Mouse (Mus musculus): Measurements from ENCODE around the gene Actr1b.
A peak's percentile ranks its signal among the peaks of the same experiment; 100 is the strongest.

Gene Actr1b

DNA sequence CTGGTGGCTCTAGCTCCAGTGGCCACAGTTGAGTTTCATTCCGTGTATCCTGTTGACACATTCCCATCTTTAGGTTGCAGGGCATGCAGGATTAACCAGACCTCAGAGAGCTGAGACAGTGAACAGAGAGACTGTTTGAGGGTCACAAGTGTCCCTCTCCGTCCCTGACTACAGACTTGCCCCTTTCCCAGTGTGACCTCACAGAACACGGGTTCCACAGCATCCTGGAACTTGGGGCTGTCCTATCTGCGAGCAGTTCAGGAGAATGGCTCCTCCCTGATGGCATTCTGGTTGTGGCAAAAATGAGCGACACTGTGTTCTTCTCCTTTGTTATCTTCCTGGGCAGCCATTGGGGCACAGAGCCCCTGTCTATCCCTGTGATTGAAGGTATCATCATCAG, at the start of gene Actr1b:
Gene Actr1b, minus strand, starts transcription at position 112 of the 400 bp plus-strand sequence.
- no peak for DNase-seq

- no peak for DNase-seq
Measured at GRCm38 (mm10) chr1:36761568-36761967, 47.3 kb upstream of the Actr1b start, which contains the start of gene Zap70. TSS of gene Zap70 (plus strand) at chr1:36761798.

DNA sequence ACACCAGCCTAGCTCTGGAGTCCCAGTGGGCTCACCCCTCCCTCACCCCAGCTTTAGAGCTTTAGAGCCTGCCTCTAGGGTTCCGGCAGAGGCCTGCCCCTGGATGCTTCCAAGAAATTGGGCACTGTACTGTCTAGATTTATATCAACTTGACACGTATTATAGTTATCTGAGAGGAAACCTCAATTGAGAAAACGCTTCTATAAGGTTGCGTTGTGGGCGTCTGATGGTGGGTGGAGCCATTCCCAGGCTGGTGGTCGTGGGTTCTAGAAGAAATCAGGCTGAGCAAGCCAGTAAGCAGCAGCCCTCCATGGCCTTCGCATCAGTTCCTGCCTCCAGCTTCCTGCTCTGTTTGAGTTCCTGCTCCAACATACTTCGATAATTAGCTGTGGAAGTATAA, 46.8 kb upstream of the Actr1b start:
- DNase-seq = no peak

DNA sequence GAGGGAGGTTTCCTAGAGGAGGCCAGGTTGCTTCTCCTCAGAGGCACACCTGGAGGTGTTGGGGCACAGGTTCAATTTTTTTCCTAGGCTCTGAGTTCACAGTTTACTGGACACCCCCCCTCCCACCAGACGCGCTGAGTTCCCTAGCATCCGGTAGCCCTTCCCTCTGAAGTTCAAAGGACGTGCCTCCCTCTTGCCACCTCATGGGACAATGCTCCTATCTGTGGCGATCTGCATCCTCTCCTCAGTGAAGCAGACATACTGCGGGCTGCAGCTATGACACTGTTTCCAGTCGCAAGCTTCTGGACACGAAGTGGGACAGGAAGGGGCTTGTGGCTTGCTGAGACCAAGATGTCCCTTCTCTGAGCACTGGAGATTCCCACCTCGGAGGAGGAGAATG, 46.2 kb upstream of the Actr1b start:
- no peak for DNase-seq

DNA sequence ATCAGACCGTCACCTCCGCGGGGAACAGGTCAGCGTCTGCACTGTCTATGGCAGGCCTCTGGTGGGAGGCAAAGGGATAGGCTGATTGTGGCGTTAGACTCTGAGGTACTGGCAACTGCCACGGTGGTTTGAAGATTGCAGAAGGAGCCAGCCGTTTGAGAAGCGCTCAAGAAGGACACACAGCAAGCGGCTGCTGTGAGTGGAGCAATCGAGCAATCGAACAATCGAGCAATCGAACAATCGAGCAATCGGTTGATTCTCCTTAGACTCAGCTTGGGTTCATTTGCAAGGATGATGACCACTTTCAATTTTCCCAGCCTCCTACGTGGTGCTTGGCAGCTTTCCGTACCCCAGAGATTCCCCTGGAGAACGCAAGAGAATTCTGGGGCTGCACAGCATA, 44.9 kb upstream of the Actr1b start:
- DNase-seq = no peak

DNA sequence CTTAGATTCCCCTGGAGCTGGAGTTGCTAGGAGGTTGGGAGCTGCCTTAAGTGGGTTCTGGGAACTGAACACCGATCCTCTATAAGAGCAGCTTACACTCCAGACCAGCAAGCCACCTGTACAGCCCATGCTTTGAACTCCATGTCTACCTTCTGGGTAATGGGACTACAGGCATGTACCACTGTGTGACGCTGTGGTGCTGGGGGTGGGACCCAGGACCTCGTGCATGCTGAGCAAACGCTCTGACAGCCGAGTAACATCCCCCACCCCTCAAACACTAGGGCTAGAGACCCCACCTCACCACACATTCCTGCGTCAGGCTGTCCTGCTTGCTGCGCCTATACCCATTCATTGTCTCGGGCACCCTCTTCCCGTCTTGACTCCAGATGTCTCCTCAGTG, 44.3 kb upstream of the Actr1b start:
- DNase-seq = no peak

DNA sequence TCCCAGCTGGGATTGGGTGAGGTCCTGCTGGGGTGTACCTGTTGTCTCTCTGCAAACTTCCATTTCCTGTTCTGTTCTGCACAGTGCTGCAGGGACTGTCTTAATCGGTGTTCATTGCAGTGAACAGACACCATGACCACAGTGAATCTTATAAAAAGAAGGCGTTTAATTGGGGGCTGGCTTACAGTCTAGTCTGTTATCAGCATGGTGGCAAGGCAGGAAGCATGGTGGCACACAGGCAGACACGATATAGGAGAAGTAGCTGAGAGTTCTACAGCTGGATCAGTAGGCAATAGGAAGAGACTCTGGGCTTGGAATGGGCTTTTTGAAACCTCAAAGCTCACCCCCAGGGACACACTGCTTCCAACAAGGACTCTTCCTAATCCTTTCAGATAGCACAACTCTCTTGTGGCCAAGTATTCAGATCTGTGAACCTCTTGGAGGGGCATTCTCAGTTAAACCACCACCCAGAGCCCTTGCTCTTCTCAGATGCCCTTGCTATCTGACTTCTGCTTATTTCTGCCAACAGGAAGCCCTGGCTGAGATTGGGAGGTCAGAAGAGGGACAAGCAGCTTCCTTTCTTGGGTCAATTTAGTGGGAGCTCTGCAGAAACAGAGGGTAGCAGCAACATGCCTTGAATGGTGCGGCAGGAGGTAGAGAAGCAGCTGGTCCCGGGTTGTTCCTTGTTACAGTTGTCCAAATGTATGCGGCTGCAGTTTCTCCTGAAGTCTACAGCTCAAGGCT, 39.9 kb upstream of the Actr1b start:
- DNase-seq = no peak

- DNase-seq = peak; percentile 70 to 71
Measured at GRCm38 (mm10) chr1:36746452-36746851, 32.2 kb upstream of the Actr1b start.

- no peak for DNase-seq
Measured at GRCm38 (mm10) chr1:36745661-36746060, 31.4 kb upstream of the Actr1b start.

- DNase-seq = peak; percentile 84 to 88
Measured at GRCm38 (mm10) chr1:36744268-36744944, 30.2 kb upstream of the Actr1b start.

GRCm38 (mm10) chr1:36743046-36743445, 28.8 kb upstream of the Actr1b start:
- no peak for DNase-seq

GRCm38 (mm10) chr1:36739231-36739630, 25.0 kb upstream of the Actr1b start:
- no peak for DNase-seq

GRCm38 (mm10) chr1:36737300-36737699, 23.1 kb upstream of the Actr1b start:
- peak; percentile 90 to 91 for DNase-seq

DNA sequence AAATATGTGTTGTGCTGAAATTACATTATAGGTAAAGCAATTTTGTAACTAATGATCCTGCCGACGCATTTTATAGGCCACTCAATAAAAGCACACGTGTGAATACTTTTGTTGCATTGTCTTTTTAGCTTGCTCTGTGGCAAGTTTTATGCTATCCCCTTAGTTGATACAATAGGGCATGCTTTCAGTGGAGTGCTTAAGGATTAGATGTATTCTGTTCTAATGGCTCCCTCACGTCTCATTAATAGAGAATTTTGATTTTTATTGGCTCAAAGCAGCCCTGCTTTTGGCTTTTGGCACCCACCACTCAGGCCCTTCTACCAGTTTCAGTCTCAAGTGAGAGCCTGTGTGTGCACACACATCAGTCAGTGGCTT, 9.8 kb upstream of the Actr1b start:
- no peak for DNase-seq

- DNase-seq = no peak
Measured at GRCm38 (mm10) chr1:36723146-36724056, 9.2 kb upstream of the Actr1b start.

DNA sequence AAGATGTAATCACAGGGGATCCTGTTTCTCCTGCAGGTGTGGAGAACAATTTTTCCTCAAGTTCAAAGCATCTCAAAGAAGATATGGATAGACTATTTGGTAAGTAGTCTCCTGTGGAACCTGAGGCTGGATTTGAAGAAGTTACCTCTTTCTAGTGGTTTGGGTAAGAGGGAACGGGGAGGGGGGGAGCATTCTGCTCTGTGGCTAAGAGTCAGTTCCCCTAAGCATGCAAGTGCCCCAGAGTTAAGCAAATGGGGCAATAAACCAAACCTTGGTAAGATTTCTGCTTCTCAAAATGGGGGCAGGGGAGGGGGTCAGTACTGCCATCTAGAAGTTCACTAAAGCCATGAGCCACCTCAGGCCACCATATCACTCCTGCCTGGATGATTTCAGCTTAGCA, 4.6 kb upstream of the Actr1b start:
- DNase-seq = no peak

DNA sequence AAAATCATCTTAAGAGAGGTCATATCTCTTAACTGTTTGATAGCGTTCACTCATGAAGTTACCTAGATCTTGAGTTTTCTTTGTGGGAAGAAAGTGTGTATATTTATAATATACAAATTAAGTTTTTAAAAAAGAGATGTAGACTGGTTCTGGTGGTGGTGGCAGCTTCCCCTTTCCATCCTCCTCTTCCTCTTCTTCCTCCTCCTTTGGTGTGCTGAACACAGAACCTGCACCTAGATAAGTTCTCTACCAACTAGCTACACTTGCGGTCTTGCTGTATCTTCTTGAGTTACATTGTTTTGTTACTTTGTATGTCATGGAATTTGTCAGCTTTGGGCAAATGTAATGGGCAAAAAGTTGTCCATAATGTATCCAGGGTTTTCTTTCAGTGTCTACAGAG, 3.1 kb downstream of the Actr1b start:
- no peak for DNase-seq

- peak; percentile 98 to 99 for DNase-seq
Measured at GRCm38 (mm10) chr1:36709854-36710280, 4.4 kb downstream of the Actr1b start, which contains the start of gene 4933424G06Rik. TSS of gene 4933424G06Rik (plus strand) at chr1:36710149.

DNA sequence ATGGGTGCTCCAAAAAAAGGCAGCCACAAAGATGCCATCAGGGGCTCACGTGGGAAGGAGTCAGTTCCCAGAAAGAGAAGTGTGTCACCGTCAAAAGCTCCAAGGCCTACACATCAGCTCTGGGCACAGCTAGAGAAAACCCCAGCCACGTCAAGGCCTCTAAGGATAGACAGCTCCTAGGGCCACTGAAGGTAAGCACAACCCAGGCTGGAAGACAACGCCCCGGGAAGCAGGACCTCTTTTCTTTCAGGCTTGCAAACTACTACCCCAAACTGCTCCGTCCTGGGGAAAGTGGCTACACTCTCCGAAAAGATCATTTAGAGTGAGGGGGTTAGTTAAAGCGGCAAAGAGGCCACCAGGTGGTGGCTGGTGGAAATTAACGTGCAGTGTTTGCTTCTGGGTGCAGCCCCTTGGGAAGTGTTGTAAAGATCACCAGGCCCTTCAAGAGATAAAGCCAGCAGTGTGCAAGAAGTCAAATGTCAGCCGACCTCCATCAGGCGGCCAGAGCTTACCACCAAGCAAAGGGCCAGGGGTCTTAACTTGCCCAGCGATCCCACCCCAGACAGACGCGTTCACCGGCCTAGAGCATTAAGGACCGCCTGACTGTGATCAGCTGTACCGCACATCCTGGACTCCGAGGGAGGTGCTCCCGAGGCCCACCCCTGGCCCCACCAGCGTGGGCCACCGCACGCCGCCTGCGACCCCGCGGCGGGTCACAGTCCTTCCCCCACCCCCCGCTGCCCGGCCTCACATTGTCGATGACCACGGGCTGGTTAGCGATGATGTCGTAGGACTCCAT, 5.0 kb downstream of the Actr1b start:
- DNase-seq = peak; percentile 47 to 66

GRCm38 (mm10) chr1:36708626-36709025, 5.6 kb downstream of the Actr1b start:
- DNase-seq = no peak

- DNase-seq = no peak
Measured at GRCm38 (mm10) chr1:36707797-36708196, 6.4 kb downstream of the Actr1b start.

- no peak for DNase-seq
Measured at GRCm38 (mm10) chr1:36707166-36707565, 7.1 kb downstream of the Actr1b start.
